Mouse (Mus musculus) MEL (cell line): ENCODE results near the gene Rad51d. TPM values are rescaled to one million over a fixed set of nuclear protein-coding genes. Genes with fewer than 3 reads are reported as not detected.
"Not testable (repeated sequence)": the region's sequence is repeated elsewhere in the genome, so short reads cannot be mapped to it uniquely, and the experiment has no call there.

Source experiments
- DNase-seq: peaks from one replicate; pipeline ENCODE4 v3.0.0; 2011; ENCODE audit warnings: low read depth, low spot score
- H3K27ac ChIP-seq: 2 replicates; pipeline ENCODE4 v1.5.1; 2012; ENCODE audit warnings: low read depth, mild to moderate bottlenecking, control low read depth, low read length, moderate library complexity; ENCODE audit not compliant: control insufficient read depth
- H3K27me3 ChIP-seq, 2 experiments: fragments of 150-350 bp in 1 of 2; sonication (generic) in 1 of 2; 2 replicates each; pipeline ENCODE4 v1.6.1; 2012; ENCODE audit warnings: low read length in 2 of 2, mild to moderate bottlenecking in 2 of 2, improper control_type of control experiment in 1 of 2, moderate library complexity in 1 of 2; ENCODE audit not compliant: insufficient read depth in 2 of 2, control insufficient read depth in 1 of 2
- H3K36me3 ChIP-seq, 2 experiments: 2 replicates each; pipeline ENCODE4 v1.6.1; 2012 to 2014; ENCODE audit warnings: low read length in 2 of 2, improper control_type of control experiment in 1 of 2, inconsistent platforms in 1 of 2, mild to moderate bottlenecking in 1 of 2; ENCODE audit not compliant: insufficient read depth in 2 of 2, control insufficient read depth in 1 of 2
- H3K4me1 ChIP-seq, 2 experiments: fragments of 150-350 bp in 1 of 2; sonication (generic) in 1 of 2; 2 replicates each; pipeline ENCODE4 v1.6.1; 2012; ENCODE audit warnings: low read length in 2 of 2, improper control_type of control experiment in 1 of 2, mild to moderate bottlenecking in 1 of 2; ENCODE audit not compliant: insufficient read depth in 2 of 2, control insufficient read depth in 1 of 2
- H3K4me3 ChIP-seq, 2 experiments: fragments of 150-350 bp in 1 of 2; sonication (generic) in 1 of 2; 2 replicates each; pipeline ENCODE4 v1.5.1; 2012; ENCODE audit warnings: low read depth in 2 of 2, low read length in 2 of 2, mild to moderate bottlenecking in 2 of 2, moderate library complexity in 2 of 2, control low read depth in 1 of 2, improper control_type of control experiment in 1 of 2; ENCODE audit not compliant: control insufficient read depth in 1 of 2, insufficient read depth in 1 of 2
- H3K79me2 ChIP-seq: 2 replicates; pipeline ENCODE4 v1.6.1; 2012; ENCODE audit warnings: mild to moderate bottlenecking, low read length, moderate library complexity; ENCODE audit not compliant: control insufficient read depth, poor library complexity, insufficient read depth
- H3K9ac ChIP-seq: 2 replicates; pipeline ENCODE4 v1.6.1; 2012; ENCODE audit warnings: low read depth, mild to moderate bottlenecking, control low read depth, low read length, moderate library complexity; ENCODE audit not compliant: control insufficient read depth, poor library complexity, severe bottlenecking
- H3K9me3 ChIP-seq: fragments of 150-350 bp; sonication (generic); replicated peaks from 2 replicates; pipeline ENCODE4 v1.6.1; 2012; ENCODE audit warnings: mild to moderate bottlenecking, low read length, improper control_type of control experiment, moderate library complexity; ENCODE audit not compliant: insufficient read depth
- CHD1 ChIP-seq: IDR thresholded peaks from 2 replicates; pipeline ENCODE4 v1.6.1; 2012; ENCODE audit warnings: low read depth, mild to moderate bottlenecking, inconsistent platforms, low read length, improper control_type of control experiment
- ELF1 ChIP-seq: IDR thresholded peaks from 2 replicates; pipeline ENCODE4 v1.6.1; 2014; ENCODE audit warnings: low read depth, mild to moderate bottlenecking, inconsistent platforms, low read length, improper control_type of control experiment, moderate library complexity
- EP300 ChIP-seq, 2 experiments: IDR thresholded peaks; 2 replicates each; pipeline ENCODE4 v1.6.1; 2011; ENCODE audit warnings: improper control_type of control experiment in 2 of 2, low read length in 2 of 2, low read depth in 1 of 2, mild to moderate bottlenecking in 1 of 2
- GABPA ChIP-seq: IDR thresholded peaks from 2 replicates; pipeline ENCODE4 v1.6.1; 2012; ENCODE audit warnings: low read depth, mild to moderate bottlenecking, inconsistent platforms, low read length, improper control_type of control experiment, moderate library complexity
- GATA1 ChIP-seq: IDR thresholded peaks from 2 replicates; pipeline ENCODE4 v1.6.1; 2011; ENCODE audit warnings: low read depth, low read length, improper control_type of control experiment
- HCFC1 ChIP-seq: IDR thresholded peaks from 2 replicates; pipeline ENCODE4 v1.6.1; 2012; ENCODE audit warnings: low read depth, mild to moderate bottlenecking, inconsistent platforms, low read length, improper control_type of control experiment, moderate library complexity
- JUND ChIP-seq: IDR thresholded peaks from 2 replicates; pipeline ENCODE4 v1.6.1; 2011; ENCODE audit warnings: low read depth, mild to moderate bottlenecking, improper control_type of control experiment, low read length
- MEF2A ChIP-seq: IDR thresholded peaks from 2 replicates; pipeline ENCODE4 v1.6.1; 2014; ENCODE audit warnings: low read depth, mild to moderate bottlenecking, inconsistent platforms, low read length, improper control_type of control experiment; ENCODE audit not compliant: poor library complexity, insufficient replicate concordance, severe bottlenecking; ENCODE audit errors: extremely low read depth
- NRF1 ChIP-seq: IDR thresholded peaks from 2 replicates; pipeline ENCODE4 v1.6.1; 2014; ENCODE audit warnings: low read depth, mild to moderate bottlenecking, inconsistent platforms, low read length, improper control_type of control experiment, moderate library complexity; ENCODE audit not compliant: poor library complexity, insufficient read depth, severe bottlenecking
- SIN3A ChIP-seq: IDR thresholded peaks from 2 replicates; pipeline ENCODE4 v1.6.1; 2012; ENCODE audit warnings: low read length, improper control_type of control experiment, inconsistent platforms
- TBP ChIP-seq: IDR thresholded peaks from 2 replicates; pipeline ENCODE4 v1.8.0; 2011; ENCODE audit warnings: low read depth, low read length, improper control_type of control experiment
- ZC3H11A ChIP-seq: IDR thresholded peaks from 2 replicates; pipeline ENCODE4 v1.6.1; 2012; ENCODE audit warnings: low read depth, mild to moderate bottlenecking, inconsistent platforms, low read length, improper control_type of control experiment
- ZKSCAN1 ChIP-seq: IDR thresholded peaks from 2 replicates; pipeline ENCODE4 v1.6.1; 2012; ENCODE audit warnings: low read depth, mild to moderate bottlenecking, inconsistent platforms, low read length, improper control_type of control experiment, moderate library complexity
- ZNF384 ChIP-seq: IDR thresholded peaks from 2 replicates; pipeline ENCODE4 v1.6.1; 2012; ENCODE audit warnings: low read depth, mild to moderate bottlenecking, inconsistent platforms, low read length, improper control_type of control experiment
- polyA plus RNA-seq, 2 experiments: library from polyadenylated mRNA; stranded (reverse) in 1 of 2; unstranded in 1 of 2; fragments of >175 nt in 1 of 2; fragments of >200 nt in 1 of 2; gene quantifications; 2 replicates each; pipeline versions ENCODE4 v1.2.1 to v1.2.4; 2012; ENCODE audit warnings: low replicate concordance in 2 of 2, low read depth in 1 of 2; ENCODE audit not compliant: insufficient read length in 2 of 2, insufficient read depth in 1 of 2, missing spikeins in 1 of 2
- total RNA-seq: library from RNA; depleted of rRNA; stranded (reverse); fragments of 300-350 nt; gene quantifications from 2 replicates; pipeline ENCODE4 v1.2.3, GENCODE M21; 2012

Gene Rad51d
- total and polyA plus RNA-seq, 3 experiments, result 21.1 to 30.0 TPM; not detected in 1

- not testable (repeated sequence) for H3K36me3 ChIP-seq, H3K9me3 ChIP-seq, H3K4me1 ChIP-seq, H3K27me3 ChIP-seq, DNase-seq, H3K79me2 ChIP-seq, H3K27ac ChIP-seq, H3K9ac ChIP-seq, H3K4me3 ChIP-seq
- TF ChIP-seq GATA1, result peak; percentile 26; the same call in 1 of the 2 replicates
- TF ChIP-seq ZNF384, result peak; percentile 81
- TF ChIP-seq NRF1, result peak; percentile 79
These were observed 33.5 kb upstream of the Rad51d start for GRCm38 (mm10) chr11:82923910-82924309.

GRCm38 (mm10) chr11:82921691-82922090 is 31.3 kb upstream of the Rad51d start:
- Histone ChIP-seq H3K9me3 (no peaks in the 10 kb centered on the region), H3K36me3 (no peaks in the 10 kb centered on the region), H3K4me3 (no peak overlapping the region), H3K27ac (no peak overlapping the region), H3K27me3 (no peaks in the 10 kb centered on the region; a peak in 1 of 4 replicates), H3K4me1 (no peaks in the 10 kb centered on the region), H3K9ac (no peak overlapping the region), H3K79me2 (no peaks in the 10 kb centered on the region)
- TF ChIP-seq ZKSCAN1 (no peak), EP300 (IDR thresholded peaks at IDR 0.05; ENCODE audit: low read depth in 1 of 2, low read length in 2 of 2) (no peak), TBP (no peak), SIN3A (no peak), HCFC1 (no peak)
- DNase-seq, result no peak

GRCm38 (mm10) chr11:82920768-82921167 is 30.4 kb upstream of the Rad51d start:
- Histone ChIP-seq H3K9me3 (no peaks in the 10 kb centered on the region), H3K36me3 (no peaks in the 10 kb centered on the region), H3K27me3 (no peaks in the 10 kb centered on the region; a peak in 1 of 4 replicates), H3K4me3 (no peak overlapping the region), H3K27ac (no peak overlapping the region), H3K4me1 (no peaks in the 10 kb centered on the region), H3K9ac (no peak overlapping the region), H3K79me2 (no peaks in the 10 kb centered on the region)
- TF ChIP-seq JUND, result no peak
- no peak for TF ChIP-seq ZC3H11A
- no peak for TF ChIP-seq CHD1
- TF ChIP-seq HCFC1, result no peak
- TF ChIP-seq GABPA, result no peak
- TF ChIP-seq ELF1, result no peak
- TF ChIP-seq MEF2A, result no peak
- no peak for TF ChIP-seq SIN3A
- DNase-seq, result no peak
